Mouse (Mus musculus): Measurements from ENCODE around the gene Olfr733.

Olfr733 gene

DNA sequence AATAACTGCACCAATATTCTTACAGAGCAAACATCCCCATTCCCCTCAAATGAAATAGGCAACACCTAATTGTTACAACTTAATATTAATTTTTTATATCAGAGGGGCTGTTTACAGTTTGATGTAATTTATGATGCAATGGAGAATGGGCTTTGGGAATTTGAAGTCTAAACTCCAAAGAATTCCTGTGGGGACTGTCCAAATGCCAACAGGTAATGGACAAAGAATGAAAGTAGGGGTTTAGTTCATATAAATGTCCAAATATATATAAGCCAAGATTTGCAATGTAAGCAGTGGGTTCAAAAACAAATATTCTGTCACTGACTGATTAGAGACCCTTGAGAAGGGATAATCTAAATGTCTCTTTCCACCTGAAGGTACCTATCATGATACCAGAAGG, at the start of gene Olfr733:
Olfr733 (minus strand) TSS at position 101 of the 400 bp plus-strand sequence.
- DNase-seq (ENCODE audit: low spot score) = no peak

DNA sequence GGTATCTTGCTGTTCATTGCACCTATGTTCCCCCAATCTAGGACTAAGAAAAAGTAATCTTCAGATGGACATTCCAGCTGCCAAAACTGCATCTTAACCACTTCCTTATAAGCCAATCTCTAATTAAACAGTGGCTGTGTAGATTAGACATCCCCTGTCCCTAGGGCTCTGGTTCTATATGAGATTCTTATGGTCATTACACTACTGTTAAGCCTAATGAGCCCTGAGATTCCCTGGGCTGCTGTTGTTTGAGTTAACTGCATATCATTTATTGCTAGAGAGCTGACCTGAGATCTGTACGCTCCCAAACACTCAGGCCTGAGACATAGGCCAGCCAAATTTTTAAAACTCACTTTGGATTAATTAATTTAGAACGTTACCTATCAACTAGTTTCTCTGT, 47.5 kb upstream of the Olfr733 start, which contains the start of gene Olfr735:
Olfr735 (minus strand) TSS at position 77 of the 400 bp plus-strand sequence.
- no peak for DNase-seq (ENCODE audit: low spot score)

DNA sequence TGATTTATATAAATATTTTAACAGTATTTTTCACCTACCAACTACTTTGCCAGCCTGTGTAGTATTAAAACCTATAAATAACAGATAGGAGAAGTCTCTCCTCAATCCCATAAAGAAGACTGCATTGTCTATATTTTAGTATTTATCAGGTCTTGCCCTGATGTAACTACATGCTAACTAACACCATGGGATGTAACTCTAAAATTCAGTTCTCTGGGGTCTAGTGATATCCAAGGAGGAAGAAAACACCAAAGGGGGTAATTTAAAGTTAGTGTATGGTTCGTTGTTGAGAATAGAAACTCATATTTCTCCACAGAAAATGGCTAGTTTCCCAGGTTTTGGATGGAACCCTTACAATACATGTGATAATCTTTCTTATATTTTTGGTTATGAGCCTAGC, 25.3 kb upstream of the Olfr733 start, which contains the start of gene Olfr734:
Olfr734 (minus strand) TSS at position 101 of the 400 bp plus-strand sequence.
- DNase-seq (ENCODE audit: low spot score) = no peak

GRCm38 (mm10) chr14:50284106-50284505, 17.2 kb downstream of the Olfr733 start, which contains the start of gene Olfr732:
TSS of gene Olfr732 (minus strand) at chr14:50284206.
- no peak for DNase-seq (ENCODE audit: low spot score)
